Mouse (Mus musculus): Measurements from ENCODE around the gene Cd209f. TPM values are rescaled to one million over a fixed set of nuclear protein-coding genes. Genes with fewer than 3 reads are reported as not detected.

Cd209f gene
- polyA plus RNA-seq (2012; rRNA removed; ENCODE audit: low replicate concordance): 40.2 and 44.0 TPM in 2 replicates

DNA sequence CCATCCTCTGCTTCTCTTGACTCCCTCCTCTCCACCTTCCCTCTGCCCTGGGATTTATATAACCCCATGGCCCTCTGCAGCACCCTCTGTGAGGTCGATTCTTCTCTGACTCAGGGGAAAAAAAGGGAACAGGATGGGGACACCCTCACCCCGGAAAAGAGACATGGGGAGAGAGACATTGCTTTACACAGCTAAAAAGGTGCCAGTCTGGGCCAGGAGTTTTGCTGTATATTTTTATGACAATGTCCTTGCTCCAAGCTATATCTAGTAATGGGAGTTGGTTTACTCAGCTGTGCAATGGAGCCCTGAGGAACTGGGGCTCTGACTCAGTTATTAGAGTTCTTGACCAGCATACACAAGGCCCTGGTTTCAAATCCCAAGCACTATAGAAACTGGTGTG, at the start of gene Cd209f:
Gene Cd209f, minus strand, starts transcription at position 101 of the 400 bp plus-strand sequence.

DNA sequence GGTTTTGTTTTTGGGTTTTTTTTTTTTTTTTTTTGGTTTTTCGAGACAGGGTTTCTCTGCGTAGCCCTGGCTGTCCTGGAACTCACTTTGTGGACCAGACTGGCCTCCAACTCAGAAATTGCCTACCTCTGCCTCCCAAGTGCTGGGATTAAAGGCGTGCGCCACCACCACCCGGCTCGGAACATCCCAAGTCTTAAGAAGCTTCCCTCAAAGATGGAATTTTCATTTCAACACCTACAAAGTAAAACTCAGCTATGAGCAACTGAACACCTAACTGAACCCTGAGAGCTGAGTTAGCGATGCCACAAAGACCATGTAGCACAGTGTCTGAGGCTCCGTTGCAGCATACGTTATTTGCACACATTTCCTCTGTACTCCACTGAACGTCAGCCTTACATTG, 28.2 kb upstream of the Cd209f start, which contains the start of gene Cd209g:
Gene Cd209g, plus strand, starts transcription at position 301 of the 400 bp plus-strand sequence.

Other genes with a start within 250 kb of the Cd209f start
- 10.1 and 14.4 TPM in 2 replicates for gene Cd209d, start 227.3 kb downstream of the Cd209f start, polyA plus RNA-seq (2012; rRNA removed; ENCODE audit: low replicate concordance)
- 5.8 and 8.3 TPM in 2 replicates for gene Cd209b, start 179.0 kb downstream of the Cd209f start, polyA plus RNA-seq (2012; rRNA removed; ENCODE audit: low replicate concordance)
- gene Cd209c, start 151.1 kb downstream of the Cd209f start, polyA plus RNA-seq (2012; rRNA removed; ENCODE audit: low replicate concordance): 2.9 and 3.3 TPM in 2 replicates
- 29.4 and 31.4 TPM in 2 replicates for gene Cd209g, start 28.3 kb upstream of the Cd209f start, polyA plus RNA-seq (2012; rRNA removed; ENCODE audit: low replicate concordance)
- gene Evi5l, start 60.7 kb upstream of the Cd209f start, polyA plus RNA-seq (2012; rRNA removed; ENCODE audit: low replicate concordance): 36.9 and 46.0 TPM in 2 replicates
- gene Prr36, start 111.6 kb upstream of the Cd209f start, polyA plus RNA-seq (2012; rRNA removed; ENCODE audit: low replicate concordance): 0.10 and 0.60 TPM in 2 replicates
- gene Lrrc8e, start 121.0 kb upstream of the Cd209f start, polyA plus RNA-seq (2012; rRNA removed; ENCODE audit: low replicate concordance): 0.06 and 3.7 TPM in 2 replicates
- 36.9 and 52.9 TPM in 2 replicates for gene Map2k7, start 132.9 kb upstream of the Cd209f start, polyA plus RNA-seq (2012; rRNA removed; ENCODE audit: low replicate concordance)
- gene Gm49320, start 133.0 kb upstream of the Cd209f start, polyA plus RNA-seq (2012; rRNA removed; ENCODE audit: low replicate concordance): 2.6 and 4.2 TPM in 2 replicates
- 19.0 and 49.3 TPM in 2 replicates for gene Tgfbr3l, start 142.4 kb upstream of the Cd209f start, polyA plus RNA-seq (2012; rRNA removed; ENCODE audit: low replicate concordance)
- 36.6 and 80.9 TPM in 2 replicates for gene Snapc2, start 147.2 kb upstream of the Cd209f start, polyA plus RNA-seq (2012; rRNA removed; ENCODE audit: low replicate concordance)
- 11.7 and 195 TPM in 2 replicates for gene Ctxn1, start 153.4 kb upstream of the Cd209f start, polyA plus RNA-seq (2012; rRNA removed; ENCODE audit: low replicate concordance)
- 92.2 and 103 TPM in 2 replicates for gene Timm44, start 170.1 kb upstream of the Cd209f start, polyA plus RNA-seq (2012; rRNA removed; ENCODE audit: low replicate concordance)
- gene Ccl25, start 219.4 kb upstream of the Cd209f start, polyA plus RNA-seq (2012; rRNA removed; ENCODE audit: low replicate concordance): 4.7 and 5.5 TPM in 2 replicates
- gene Elavl1, start 219.6 kb upstream of the Cd209f start, polyA plus RNA-seq (2012; rRNA removed; ENCODE audit: low replicate concordance): 44.7 and 52.6 TPM in 2 replicates

Measured in subcutaneous adipose tissue, adult 2 months (tissue).